Mouse (Mus musculus): Measurements from ENCODE around the gene Pinlyp. TPM values are rescaled to one million over a fixed set of nuclear protein-coding genes. Genes with fewer than 3 reads are reported as not detected.
A peak's percentile ranks its signal among the peaks of the same experiment; 100 is the strongest.
"Not testable (repeated sequence)": the region's sequence is repeated elsewhere in the genome, so short reads cannot be mapped to it uniquely, and the experiment has no call there.

The Pinlyp gene
- polyA plus RNA-seq, 1 experiment from 2014 or later, result not detected

DNA sequence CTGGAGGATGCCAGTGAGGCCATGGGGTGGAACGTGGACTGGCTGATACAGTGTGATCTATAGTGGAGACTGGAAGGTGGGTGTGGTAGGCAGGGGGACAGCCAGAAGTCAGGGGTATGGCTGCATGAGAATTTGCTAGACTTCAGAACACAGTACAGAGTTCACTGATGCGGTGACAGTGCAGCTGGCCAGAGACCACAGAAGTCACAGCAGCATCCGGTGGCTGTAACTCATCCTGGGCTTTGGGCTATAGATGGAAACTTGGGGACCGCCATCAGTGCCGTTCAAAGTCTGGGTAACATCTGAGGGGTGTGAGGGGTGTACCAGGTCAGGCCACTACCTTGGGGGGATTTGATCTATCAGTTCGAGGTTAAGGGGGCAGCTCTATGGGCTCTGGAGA is 22.2 kb downstream of the Pinlyp start:
- H3K27ac ChIP-seq (replicated peaks), result no peak overlapping the region
- WGBS (ENCODE audit: insufficient replicate concordance), result 67% methylated on average over 6 of the region's 6 CpGs
- H3K9me3 ChIP-seq (replicated peaks), result no peaks in the 10 kb centered on the region
- no peak overlapping the region for H3K9ac ChIP-seq
- no peak for ATAC-seq (ENCODE audit: insufficient read depth)
- no peaks in the 10 kb centered on the region for H3K36me3 ChIP-seq (replicated peaks)
- H3K4me1 ChIP-seq (replicated peaks), result no peaks in the 10 kb centered on the region
- no peaks in the 10 kb centered on the region for H3K27me3 ChIP-seq
- no peak overlapping the region for H3K4me3 ChIP-seq (replicated peaks)
- H3K4me2 ChIP-seq, result no peak overlapping the region

DNA sequence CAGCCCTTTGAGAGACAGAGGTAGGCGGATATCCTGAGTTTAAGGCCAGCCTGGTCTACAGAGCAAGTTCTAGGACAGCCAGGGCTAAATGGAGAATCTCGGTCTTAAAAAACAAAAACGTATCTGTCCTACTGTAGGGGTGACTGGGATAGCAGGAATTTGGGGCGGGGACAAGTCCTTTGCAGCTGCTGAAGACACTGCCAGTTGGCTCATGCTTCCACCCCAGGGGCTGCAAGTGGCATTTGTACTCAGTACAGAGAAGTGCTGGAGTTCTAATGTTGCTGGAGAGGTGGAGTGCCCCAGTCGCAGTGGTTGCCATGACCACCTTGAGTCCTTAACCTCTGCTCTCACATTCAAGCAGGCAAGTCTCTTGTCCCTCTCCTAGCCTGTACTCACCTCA is 23.1 kb downstream of the Pinlyp start:
- ATAC-seq (ENCODE audit: insufficient read depth), result no peak
- WGBS (ENCODE audit: insufficient replicate concordance), result 43% methylated on average over 5 of the region's 5 CpGs
- Histone ChIP-seq H3K4me3 (replicated peaks) (no peak overlapping the region), H3K27me3 (no peaks in the 10 kb centered on the region), H3K4me1 (replicated peaks) (no peaks in the 10 kb centered on the region), H3K36me3 (replicated peaks) (no peaks in the 10 kb centered on the region), H3K9ac (no peak overlapping the region), H3K9me3 (replicated peaks) (no peaks in the 10 kb centered on the region), H3K4me2 (no peak overlapping the region), H3K27ac (replicated peaks) (no peak overlapping the region)

DNA sequence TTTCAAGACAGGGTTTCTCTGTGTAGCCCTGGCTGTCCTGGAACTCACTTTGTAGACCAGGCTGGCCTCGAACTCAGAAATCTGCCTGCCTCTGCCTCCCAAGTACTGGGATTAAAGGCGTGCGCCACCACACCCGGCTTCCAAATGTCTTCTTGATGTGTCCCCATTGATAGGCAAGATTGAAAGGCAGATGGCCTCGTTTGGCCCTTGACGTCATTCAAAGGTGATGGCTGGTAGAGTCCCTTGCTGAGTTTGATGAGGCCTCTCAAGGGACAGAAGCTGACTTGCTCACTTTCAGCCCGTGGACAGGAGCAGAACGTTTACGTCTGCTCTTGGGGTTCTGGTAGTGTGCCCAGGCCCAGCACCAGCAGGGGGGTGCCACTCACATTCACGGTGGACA is 25.9 kb downstream of the Pinlyp start:
- not testable (repeated sequence) for H3K27me3 ChIP-seq; H3K4me2 ChIP-seq; H3K27ac ChIP-seq (replicated peaks); H3K4me3 ChIP-seq (replicated peaks); H3K9ac ChIP-seq; H3K9me3 ChIP-seq (replicated peaks); ATAC-seq (ENCODE audit: insufficient read depth); H3K4me1 ChIP-seq (replicated peaks); H3K36me3 ChIP-seq (replicated peaks)
- 75% methylated on average over 10 of the region's 10 CpGs for WGBS (ENCODE audit: insufficient replicate concordance)

DNA sequence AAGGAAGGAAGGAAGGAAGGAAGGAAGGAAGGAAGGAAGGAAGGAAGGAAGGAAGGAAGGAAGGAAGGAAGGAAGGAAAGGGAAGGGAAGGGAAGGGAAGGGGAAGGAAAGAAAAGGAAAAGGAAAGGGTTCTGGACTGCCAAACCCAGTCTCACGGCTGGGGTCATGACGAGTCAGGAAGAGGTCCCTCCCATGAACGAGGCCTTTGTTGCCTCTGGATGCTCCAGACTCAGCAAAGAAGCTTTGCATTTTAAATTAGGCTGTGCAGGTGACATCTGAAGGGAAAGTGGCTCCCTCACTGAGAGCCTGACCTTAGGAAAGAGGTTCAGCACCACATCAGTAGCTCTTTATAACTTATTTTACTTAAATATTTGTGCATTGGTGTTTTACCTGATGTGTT is 26.8 kb downstream of the Pinlyp start:
- Histone ChIP-seq H3K9ac (no peak overlapping the region), H3K4me3 (replicated peaks) (no peak overlapping the region), H3K4me2 (no peak overlapping the region), H3K4me1 (replicated peaks) (no peaks in the 10 kb centered on the region), H3K36me3 (replicated peaks) (no peaks in the 10 kb centered on the region), H3K9me3 (replicated peaks) (no peaks in the 10 kb centered on the region), H3K27ac (replicated peaks) (no peak overlapping the region), H3K27me3 (no peaks in the 10 kb centered on the region)
- ATAC-seq (ENCODE audit: insufficient read depth), result no peak
- 50% methylated on average over 3 of the region's 3 CpGs for whole genome bisulfite sequencing (ENCODE audit: insufficient replicate concordance)

DNA sequence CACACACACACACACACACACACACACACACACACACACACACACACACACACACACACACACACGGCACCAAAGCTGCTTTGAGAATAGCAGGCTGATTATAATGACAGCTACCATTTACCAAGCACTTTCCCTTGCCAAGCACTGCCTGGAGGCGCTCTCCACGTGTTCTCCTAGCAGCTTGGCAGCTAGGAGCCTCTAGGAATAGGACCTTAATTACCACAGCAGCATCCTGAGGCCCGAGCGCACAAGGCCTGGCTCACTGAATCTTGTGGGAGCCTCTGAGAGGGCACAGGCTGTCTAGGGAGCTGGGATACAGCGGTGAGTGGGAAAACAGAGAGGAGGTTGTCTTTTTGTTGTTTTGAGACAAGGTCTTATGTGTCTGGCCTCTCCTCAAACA is 28.3 kb downstream of the Pinlyp start:
- Histone ChIP-seq H3K36me3 (replicated peaks) (no peaks in the 10 kb centered on the region), H3K9me3 (replicated peaks) (no peaks in the 10 kb centered on the region), H3K4me3 (replicated peaks) (no peak overlapping the region), H3K4me2 (no peak overlapping the region), H3K4me1 (replicated peaks) (no peaks in the 10 kb centered on the region), H3K9ac (no peak overlapping the region), H3K27ac (replicated peaks) (no peak overlapping the region), H3K27me3 (no peaks in the 10 kb centered on the region)
- ATAC-seq (ENCODE audit: insufficient read depth), result no peak
- WGBS (ENCODE audit: insufficient replicate concordance), result 74% methylated on average over 6 of the region's 6 CpGs

DNA sequence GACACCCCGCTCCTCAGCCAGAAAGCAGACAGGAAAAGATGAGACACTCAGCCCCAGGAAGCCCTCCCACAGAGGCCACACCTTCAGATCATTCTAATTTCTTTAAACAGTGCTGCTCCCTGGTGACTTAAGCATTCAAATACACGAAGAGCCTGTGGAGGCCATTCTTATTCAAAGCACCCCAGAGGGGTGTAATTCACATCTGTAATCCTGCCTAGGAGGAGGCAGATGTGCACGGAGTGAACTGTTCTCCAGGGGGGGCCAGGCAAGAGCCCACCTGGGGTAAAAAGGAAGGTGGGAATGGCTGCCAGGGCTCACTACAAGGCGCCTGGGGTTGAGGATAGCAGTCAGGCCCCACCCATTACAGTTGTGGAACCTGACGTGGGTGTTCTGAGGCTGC is 28.8 kb downstream of the Pinlyp start:
- Histone ChIP-seq H3K4me3 (replicated peaks) (no peak overlapping the region), H3K9ac (no peak overlapping the region), H3K36me3 (replicated peaks) (no peaks in the 10 kb centered on the region), H3K27ac (replicated peaks) (no peak overlapping the region), H3K9me3 (replicated peaks) (no peaks in the 10 kb centered on the region), H3K4me1 (replicated peaks) (no peaks in the 10 kb centered on the region), H3K4me2 (no peak overlapping the region), H3K27me3 (no peaks in the 10 kb centered on the region)
- WGBS (ENCODE audit: insufficient replicate concordance), result 54% methylated on average over 5 of the region's 5 CpGs
- ATAC-seq (ENCODE audit: insufficient read depth), result no peak

DNA sequence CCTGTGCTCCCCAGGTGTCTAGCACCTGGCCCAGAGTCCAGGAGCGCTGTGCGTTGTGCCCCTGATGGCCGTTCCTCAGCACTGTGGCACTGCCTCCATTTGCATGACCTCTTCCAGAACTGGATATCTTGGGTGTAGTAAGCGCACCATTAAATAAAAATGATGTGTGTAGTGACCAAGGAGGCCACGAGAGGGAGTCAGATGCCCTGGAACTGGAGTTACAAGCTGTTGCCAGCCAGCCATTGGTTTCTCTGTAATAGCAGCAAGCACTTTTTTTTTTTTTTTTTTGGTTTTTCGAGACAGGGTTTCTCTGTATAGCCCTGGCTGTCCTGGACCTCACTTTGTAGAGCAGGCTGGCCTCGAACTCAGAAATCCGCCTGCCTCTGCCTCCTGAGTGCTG is 29.6 kb downstream of the Pinlyp start:
- H3K4me2 ChIP-seq; H3K27me3 ChIP-seq; H3K4me1 ChIP-seq (replicated peaks); ATAC-seq (ENCODE audit: insufficient read depth); H3K36me3 ChIP-seq (replicated peaks); H3K4me3 ChIP-seq (replicated peaks); H3K9ac ChIP-seq; H3K9me3 ChIP-seq (replicated peaks); H3K27ac ChIP-seq (replicated peaks): not testable (repeated sequence)
- WGBS (ENCODE audit: insufficient replicate concordance), result 57% methylated on average over 8 of the region's 8 CpGs

DNA sequence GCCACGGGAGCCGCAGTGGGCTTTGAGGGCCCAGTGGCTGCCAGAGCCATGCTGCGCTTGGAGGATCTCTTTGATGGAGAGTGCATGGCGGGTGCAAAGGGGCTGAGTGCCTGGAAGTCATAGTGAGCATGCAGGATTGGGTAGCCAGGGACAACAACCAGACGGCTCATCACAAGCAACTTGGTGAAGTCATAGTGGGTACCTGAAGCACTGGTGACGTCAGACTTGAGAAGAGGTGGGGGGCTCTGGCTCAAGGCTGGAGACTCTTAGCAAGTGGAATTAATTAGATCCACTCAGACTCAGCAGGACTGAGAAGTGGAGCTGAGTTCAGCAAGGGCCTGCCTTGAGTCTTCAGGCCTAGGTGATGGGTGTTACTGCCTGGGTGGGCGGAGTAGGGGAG is 33.6 kb downstream of the Pinlyp start, which contains the start of gene AC161166.1:
Gene AC161166.1 (minus strand): TSS at position 101 of the 400 bp plus-strand sequence.
- no peaks in the 10 kb centered on the region for H3K27me3 ChIP-seq
- no peak within 1 kb of the TSS for H3K9ac ChIP-seq
- H3K4me2 ChIP-seq, result no peak within 1 kb of the TSS
- no peak within 1 kb of the TSS for H3K27ac ChIP-seq (replicated peaks)
- H3K4me1 ChIP-seq (replicated peaks), result peaks cover 9% of the 10 kb centered on the region
- ATAC-seq (ENCODE audit: insufficient read depth), result no peak
- H3K9me3 ChIP-seq (replicated peaks), result no peaks in the 10 kb centered on the region
- 77% methylated on average over 7 of the region's 7 CpGs for WGBS (ENCODE audit: insufficient replicate concordance)
- no peak within 1 kb of the TSS for H3K4me3 ChIP-seq (replicated peaks)
- no peaks in the 10 kb centered on the region for H3K36me3 ChIP-seq (replicated peaks)

DNA sequence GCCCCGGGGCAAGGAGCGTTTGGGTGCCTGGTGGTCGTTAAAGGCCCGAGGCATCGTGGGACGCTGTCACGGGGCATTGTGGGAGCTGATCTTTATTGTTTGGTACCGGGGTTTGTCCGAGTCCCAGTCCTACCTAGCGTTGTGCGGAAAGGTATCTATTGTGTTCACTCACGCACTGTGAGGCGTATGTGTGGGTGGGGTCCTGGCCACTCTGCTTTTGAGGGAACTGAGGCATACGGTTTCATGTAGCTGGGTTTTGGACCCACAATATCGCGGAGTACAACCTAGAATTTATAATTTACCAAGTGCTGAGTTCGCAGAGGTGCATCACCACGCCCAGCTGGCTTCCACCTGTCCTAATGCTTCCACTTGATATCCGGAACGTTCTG is 38.2 kb downstream of the Pinlyp start:
- ATAC-seq (ENCODE audit: insufficient read depth), result peak; percentile 20
- Histone ChIP-seq H3K36me3 (replicated peaks) (no peaks in the 10 kb centered on the region), H3K27me3 (peaks cover 46% of the 10 kb centered on the region), H3K9ac (peak overlapping the region; percentile 72), H3K4me3 (replicated peaks) (peak overlapping the region; percentile 68), H3K9me3 (replicated peaks) (no peaks in the 10 kb centered on the region), H3K27ac (replicated peaks) (peak overlapping the region; percentile 76), H3K4me1 (replicated peaks) (peaks cover 40% of the 10 kb centered on the region), H3K4me2 (peak overlapping the region; percentile 95)
- under 1% methylated on average over 20 of the region's 20 CpGs for WGBS (ENCODE audit: insufficient replicate concordance)

DNA sequence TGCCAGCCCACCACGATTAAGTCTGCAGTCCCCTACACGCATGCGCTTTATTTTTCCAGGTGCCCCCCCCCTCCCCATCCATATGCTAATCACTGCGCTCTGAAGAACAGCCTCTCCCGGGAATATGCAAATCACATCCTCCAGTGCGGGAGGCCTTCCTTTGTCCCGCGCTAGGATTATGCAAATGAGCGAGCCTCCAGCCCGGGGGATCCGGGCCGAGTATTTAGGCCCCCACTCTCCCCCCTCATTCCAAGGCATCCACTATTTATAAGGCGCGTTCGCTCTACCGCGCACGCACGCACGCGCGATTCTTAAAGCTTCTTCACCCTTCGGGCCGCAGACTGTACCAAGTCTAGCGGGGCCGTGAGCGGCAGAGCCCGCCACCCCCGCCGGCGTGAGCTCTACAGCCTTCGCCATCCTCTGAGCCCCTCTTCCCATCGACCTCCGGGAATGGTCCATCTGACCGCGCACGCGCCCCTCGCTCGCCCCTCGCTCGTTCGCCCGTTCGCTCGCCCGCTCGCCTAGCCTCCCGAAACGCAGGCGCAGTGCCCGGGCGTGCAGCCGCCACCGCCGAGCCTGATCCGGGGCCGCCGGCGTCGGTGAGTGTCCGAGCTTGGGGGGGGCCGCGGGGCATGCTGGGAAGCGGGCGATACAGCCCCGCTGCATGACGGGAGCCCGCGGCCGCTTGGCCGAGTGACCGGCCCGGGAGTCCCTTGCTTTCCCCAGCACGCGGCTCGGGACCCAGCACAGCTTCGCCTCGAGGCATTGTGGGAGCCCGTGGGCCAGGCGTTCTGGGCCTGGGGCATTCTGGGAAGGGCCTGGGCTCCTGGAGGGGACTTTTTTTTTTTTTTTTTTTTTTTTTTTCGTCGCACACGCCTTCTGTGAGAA is 38.8 kb downstream of the Pinlyp start, which contains the start of gene Zfp428:
Gene Zfp428 (plus strand): TSS at position 169 of the 888 bp plus-strand sequence.
- Histone ChIP-seq H3K9ac (peak within 1 kb of the TSS; percentile 72), H3K4me1 (replicated peaks) (peaks cover 40% of the 10 kb centered on the region), H3K9me3 (replicated peaks) (no peaks in the 10 kb centered on the region), H3K27ac (replicated peaks) (peak within 1 kb of the TSS; percentile 76), H3K27me3 (peaks cover 52% of the 10 kb centered on the region), H3K4me3 (replicated peaks) (peak within 1 kb of the TSS; percentile 68), H3K4me2 (peak within 1 kb of the TSS; percentile 95), H3K36me3 (replicated peaks) (no peaks in the 10 kb centered on the region)
- ATAC-seq (ENCODE audit: insufficient read depth), result peak; percentile 80
- WGBS (ENCODE audit: insufficient replicate concordance), result under 1% methylated on average over 84 of the region's 84 CpGs

DNA sequence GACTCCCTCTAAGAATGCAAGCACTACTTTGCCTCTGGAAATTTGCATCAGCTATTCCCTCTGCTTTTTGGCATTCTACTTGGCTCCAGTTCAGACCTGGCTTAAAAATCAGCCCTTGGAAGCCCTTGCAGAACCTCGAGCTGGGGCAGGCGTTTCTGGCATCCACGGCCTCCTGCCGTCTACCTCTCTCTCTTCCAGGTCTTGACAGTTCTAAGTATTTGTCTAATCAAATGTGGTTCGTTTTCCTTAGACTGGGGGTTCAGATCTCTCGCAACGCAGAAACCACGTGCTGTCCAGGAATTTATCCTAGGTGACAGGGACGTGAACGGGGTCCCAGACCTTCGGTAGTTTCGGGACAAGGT is 39.5 kb downstream of the Pinlyp start:
- H3K36me3 ChIP-seq (replicated peaks), result no peaks in the 10 kb centered on the region
- peaks cover 57% of the 10 kb centered on the region for H3K27me3 ChIP-seq
- H3K27ac ChIP-seq (replicated peaks), result no peak overlapping the region
- 5% methylated on average over 12 of the region's 12 CpGs for WGBS (ENCODE audit: insufficient replicate concordance)
- H3K4me1 ChIP-seq (replicated peaks), result peaks cover 40% of the 10 kb centered on the region
- no peaks in the 10 kb centered on the region for H3K9me3 ChIP-seq (replicated peaks)
- no peak overlapping the region for H3K9ac ChIP-seq
- H3K4me3 ChIP-seq (replicated peaks), result peak overlapping the region; percentile 68
- peak overlapping the region; percentile 95 for H3K4me2 ChIP-seq
- no peak for ATAC-seq (ENCODE audit: insufficient read depth)

All from liver, embryonic 15.5 days (tissue).